11 mouse cellular contexts compared by ENCODE assay signal in the genomic region with DNA sequence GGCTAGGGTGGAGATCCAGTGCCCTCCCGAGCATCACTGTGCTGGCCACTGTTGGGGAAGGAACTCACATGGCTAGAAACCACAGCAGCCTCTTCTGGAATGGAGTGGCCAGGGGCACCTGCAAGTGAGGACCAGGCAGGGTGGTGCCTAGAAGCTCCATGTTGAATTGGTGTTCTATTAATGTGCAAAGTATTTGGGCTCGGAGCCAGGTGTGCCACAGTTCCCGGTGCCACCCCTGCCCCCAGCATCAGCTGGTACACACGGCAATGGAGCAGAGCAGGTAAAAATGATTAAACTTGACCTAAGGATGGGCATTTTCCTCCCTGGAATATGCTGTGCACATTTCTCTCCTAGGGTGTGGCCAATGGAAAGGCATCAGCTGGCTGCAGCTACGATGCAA.
"Had no signal": no experiment of that assay in that cellular context is flagged by ENCODE, and none has a peak within 500 bp of the region (broad histone marks: within the 10 kb centered on the region; RNA-seq: fewer than 3 reads in every experiment).

No protein-coding gene starts in this region.

- H3K27me3 ChIP-seq: limb, embryonic 12.5 days; liver, embryonic 13.5 days; lung, embryonic 15.5 days; midbrain, embryonic 12.5 days; stomach, embryonic 15.5 days had no signal

- H3K9ac ChIP-seq: limb, embryonic 12.5 days; liver, embryonic 13.5 days; liver, postnatal 0 days; lung, embryonic 15.5 days; midbrain, embryonic 12.5 days; stomach, embryonic 15.5 days had no signal

- H3K4me1 ChIP-seq: midbrain, embryonic 12.5 days had no signal

- H3K36me3 ChIP-seq: liver, embryonic 13.5 days; lung, embryonic 15.5 days; midbrain, embryonic 12.5 days; stomach, embryonic 15.5 days had no signal

- H3K9me3 ChIP-seq: limb, embryonic 12.5 days; liver, embryonic 13.5 days; lung, embryonic 15.5 days; midbrain, embryonic 12.5 days; stomach, embryonic 15.5 days had no signal

- H3K4me3 ChIP-seq: layer of hippocampus, adult 2 months; limb, embryonic 12.5 days; liver, embryonic 13.5 days; lung, embryonic 15.5 days; midbrain, embryonic 12.5 days; stomach, embryonic 15.5 days had no signal

- H3K4me2 ChIP-seq: limb, embryonic 12.5 days; liver, embryonic 13.5 days; lung, embryonic 15.5 days; midbrain, embryonic 12.5 days; stomach, embryonic 15.5 days had no signal

- H3K27ac ChIP-seq: layer of hippocampus, adult 2 months; limb, embryonic 12.5 days; liver, embryonic 13.5 days; lung, embryonic 15.5 days; midbrain, embryonic 12.5 days; stomach, embryonic 15.5 days had no signal

- ATAC-seq: liver, postnatal 0 days; midbrain, embryonic 16.5 days had no signal

- DNase-seq: liver; liver, embryonic 13.5 days; liver, postnatal 0 days; right cerebral cortex, postnatal 14 days; thymus, postnatal 4 days had no signal
